Mouse (Mus musculus) c-Kit-positive CD71-negative TER-119-negative erythroid progenitor cells, embryonic 14.5 days (primary cell): ENCODE measurements around the gene Dchs2.

ENCODE experiments used
- DNase-seq: peaks from one replicate; pipeline ENCODE4 v3.0.0-alpha.2; 2013; ENCODE audit warnings: low read depth

Dchs2 gene

GRCm38 (mm10) chr3:83251899-83252298, 124.2 kb downstream of the Dchs2 start:
- no peak for DNase-seq

- DNase-seq = no peak
Measured at GRCm38 (mm10) chr3:83259421-83259820, 131.7 kb downstream of the Dchs2 start.

GRCm38 (mm10) chr3:83266009-83266408, 138.3 kb downstream of the Dchs2 start:
- no peak for DNase-seq

GRCm38 (mm10) chr3:83270228-83270627, 142.5 kb downstream of the Dchs2 start:
- DNase-seq = no peak

GRCm38 (mm10) chr3:83270982-83271381, 143.2 kb downstream of the Dchs2 start:
- no peak for DNase-seq

GRCm38 (mm10) chr3:83273555-83274244, 146.0 kb downstream of the Dchs2 start:
- DNase-seq = peak; percentile 26

- no peak for DNase-seq
Measured at GRCm38 (mm10) chr3:83275703-83276102, 148.0 kb downstream of the Dchs2 start.

- no peak for DNase-seq
Measured at GRCm38 (mm10) chr3:83283882-83284281, 156.1 kb downstream of the Dchs2 start.

- peak; percentile 26 for DNase-seq
Measured at GRCm38 (mm10) chr3:83286975-83287405, 159.2 kb downstream of the Dchs2 start.

- no peak for DNase-seq
Measured at GRCm38 (mm10) chr3:83288118-83288840, 160.5 kb downstream of the Dchs2 start.

GRCm38 (mm10) chr3:83290482-83290881, 162.7 kb downstream of the Dchs2 start:
- no peak for DNase-seq

- DNase-seq = no peak
Measured at GRCm38 (mm10) chr3:83290953-83291352, 163.2 kb downstream of the Dchs2 start.

GRCm38 (mm10) chr3:83299783-83300382, 172.1 kb downstream of the Dchs2 start:
- no peak for DNase-seq

- DNase-seq = peak; percentile 2
Measured at GRCm38 (mm10) chr3:83303876-83304275, 176.1 kb downstream of the Dchs2 start.

- no peak for DNase-seq
Measured at GRCm38 (mm10) chr3:83345928-83346327, 218.2 kb downstream of the Dchs2 start.

- no peak for DNase-seq
Measured at GRCm38 (mm10) chr3:83368500-83369068, 240.8 kb downstream of the Dchs2 start.

GRCm38 (mm10) chr3:83369871-83370270, 242.1 kb downstream of the Dchs2 start:
- no peak for DNase-seq

- DNase-seq = no peak
Measured at GRCm38 (mm10) chr3:83374333-83374732, 246.6 kb downstream of the Dchs2 start.

- no peak for DNase-seq
Measured at GRCm38 (mm10) chr3:83376834-83377233, 249.1 kb downstream of the Dchs2 start.
